Mouse (Mus musculus) central nervous system, embryonic 14 days (tissue): ENCODE data around the gene Cyp1b1. TPM values are rescaled to one million over a fixed set of nuclear protein-coding genes. Genes with fewer than 3 reads are reported as not detected.

Experiments
- polyA plus RNA-seq: library from polyadenylated mRNA; depleted of rRNA; stranded (reverse); fragments of >200 nt; gene quantifications from 2 replicates; pipeline ENCODE4 v1.2.3, GENCODE M21; 2012; rRNA removed

Cyp1b1 gene
- polyA plus RNA-seq: 6.4 and 9.0 TPM in 2 replicates

DNA sequence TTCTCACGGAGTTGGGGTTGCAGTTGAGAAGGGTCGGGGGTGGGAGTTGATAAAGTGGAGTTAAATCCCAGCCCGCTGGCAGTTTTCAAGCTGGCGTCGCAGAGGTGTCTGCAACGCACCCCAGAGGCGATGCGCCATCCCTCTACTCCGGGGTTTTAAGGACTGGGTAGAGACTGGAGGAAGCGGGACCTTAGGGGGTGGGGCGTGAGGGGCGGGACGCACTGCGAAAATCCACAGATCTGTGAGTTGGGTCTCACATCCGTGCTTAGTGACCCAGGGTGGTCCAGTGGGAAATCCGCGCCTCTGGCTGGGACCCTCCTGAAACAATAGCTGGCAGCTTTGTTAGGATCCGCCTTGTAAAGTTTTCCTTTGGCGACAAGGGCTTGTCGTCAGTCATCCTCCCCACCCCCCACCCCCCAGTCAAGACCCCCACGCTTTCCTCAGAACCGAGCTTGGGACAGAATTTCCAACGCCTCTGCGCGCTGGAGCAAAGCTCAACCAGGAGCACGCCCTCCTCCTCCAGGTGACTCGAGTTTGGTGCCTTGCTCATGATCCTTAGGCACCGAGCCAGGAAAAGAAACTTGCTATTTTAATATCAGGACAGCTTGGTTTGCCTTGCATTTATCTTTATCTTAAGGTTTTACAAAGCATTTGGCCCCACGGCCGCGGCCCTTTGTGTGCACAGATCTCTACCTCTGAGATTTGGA is at the start of gene Cyp1b1:
Cyp1b1 (minus strand) TSS at position 131 of the 707 bp plus-strand sequence.

Other genes with a start within 250 kb of the Cyp1b1 start
- 3.4 and 5.3 TPM in 2 replicates for gene Rmdn2, start 103.2 kb downstream of the Cyp1b1 start, polyA plus RNA-seq
- gene Atl2, start 181.1 kb upstream of the Cyp1b1 start, polyA plus RNA-seq: 29.2 and 31.1 TPM in 2 replicates